Mouse (Mus musculus): ENCODE measurements around the gene Olfr418. TPM values are rescaled to one million over a fixed set of nuclear protein-coding genes. Genes with fewer than 3 reads are reported as not detected.
"Not testable (repeated sequence)": the region's sequence is repeated elsewhere in the genome, so short reads cannot be mapped to it uniquely, and the experiment has no call there.

Gene Olfr418
- total RNA-seq (2015; ENCODE audit: low replicate concordance) (not detected in 2 replicates), total RNA-seq (2017; ENCODE audit: low replicate concordance) (not detected in 2 replicates)

- no peak for ATAC-seq (replicated peaks; ENCODE audit: low FRiP score, poor library complexity, severe bottlenecking)
These were observed at the start of gene Olfr418 for GRCm38 (mm10) chr1:173265701-173266100. Gene Olfr418 (plus strand): TSS chr1:173266001.

- ATAC-seq (replicated peaks; ENCODE audit: low FRiP score, poor library complexity, severe bottlenecking), result no peak
These were observed 49.3 kb upstream of the Olfr418 start for GRCm38 (mm10) chr1:173216481-173216880.

- no peak for ATAC-seq (replicated peaks; ENCODE audit: low FRiP score, poor library complexity, severe bottlenecking)
These were observed 38.7 kb upstream of the Olfr418 start, which contains the start of gene Fcer1a for GRCm38 (mm10) chr1:173227081-173227480. Gene Fcer1a (minus strand): TSS chr1:173227214.

GRCm38 (mm10) chr1:173237004-173237403 lies 28.8 kb upstream of the Olfr418 start:
- ATAC-seq (replicated peaks; ENCODE audit: low FRiP score, poor library complexity, severe bottlenecking), result not testable (repeated sequence)

- ATAC-seq (replicated peaks; ENCODE audit: low FRiP score, poor library complexity, severe bottlenecking), result no peak
These were observed 15.9 kb upstream of the Olfr418 start for GRCm38 (mm10) chr1:173249888-173250287.

- ATAC-seq (replicated peaks; ENCODE audit: low FRiP score, poor library complexity, severe bottlenecking), result no peak
These were observed 11.9 kb downstream of the Olfr418 start, which contains the start of gene Mptx2 for GRCm38 (mm10) chr1:173277677-173278076. Gene Mptx2 (minus strand): TSS chr1:173277777.

GRCm38 (mm10) chr1:173302795-173303194 lies 37.0 kb downstream of the Olfr418 start:
- ATAC-seq (replicated peaks; ENCODE audit: low FRiP score, poor library complexity, severe bottlenecking), result not testable (repeated sequence)

GRCm38 (mm10) chr1:173313535-173314050 lies 47.8 kb downstream of the Olfr418 start:
- ATAC-seq (replicated peaks; ENCODE audit: low FRiP score, poor library complexity, severe bottlenecking), result not testable (repeated sequence)

GRCm38 (mm10) chr1:173315725-173316124 lies 49.9 kb downstream of the Olfr418 start:
- ATAC-seq (replicated peaks; ENCODE audit: low FRiP score, poor library complexity, severe bottlenecking), result no peak

- ATAC-seq (replicated peaks; ENCODE audit: low FRiP score, poor library complexity, severe bottlenecking), result 0 out of 2 replicates have a peak, but pooled peaks have one; percentile 16
These were observed 52.2 kb downstream of the Olfr418 start for GRCm38 (mm10) chr1:173317925-173318477.

GRCm38 (mm10) chr1:173321593-173322248 lies 55.9 kb downstream of the Olfr418 start:
- ATAC-seq (replicated peaks; ENCODE audit: low FRiP score, poor library complexity, severe bottlenecking), result no peak

- no peak for ATAC-seq (replicated peaks; ENCODE audit: low FRiP score, poor library complexity, severe bottlenecking)
These were observed 56.4 kb downstream of the Olfr418 start for GRCm38 (mm10) chr1:173322249-173322627.

Other genes with a start within 250 kb of the Olfr418 start
- gene Olfr1408, start 128.6 kb upstream of the Olfr418 start, total RNA-seq (2015; ENCODE audit: low replicate concordance), result not detected in 2 replicates
- gene Olfr1408, start 128.6 kb upstream of the Olfr418 start, total RNA-seq (2017; ENCODE audit: low replicate concordance), result not detected in 2 replicates
- not detected in 2 replicates for gene Olfr1406, start 75.4 kb upstream of the Olfr418 start, total RNA-seq (2015; ENCODE audit: low replicate concordance)
- not detected in 2 replicates for gene Olfr1406, start 75.4 kb upstream of the Olfr418 start, total RNA-seq (2017; ENCODE audit: low replicate concordance)
- not detected in 2 replicates for gene Olfr218, start 68.2 kb upstream of the Olfr418 start, total RNA-seq (2015; ENCODE audit: low replicate concordance)
- gene Olfr218, start 68.2 kb upstream of the Olfr418 start, total RNA-seq (2017; ENCODE audit: low replicate concordance), result not detected in 2 replicates
- not detected in 2 replicates for gene Olfr1404, start 53.6 kb upstream of the Olfr418 start, total RNA-seq (2015; ENCODE audit: low replicate concordance)
- gene Olfr1404, start 53.6 kb upstream of the Olfr418 start, total RNA-seq (2017; ENCODE audit: low replicate concordance), result not detected in 2 replicates
- 8.8 and 17.1 TPM in 2 replicates for gene Fcer1a, start 38.8 kb upstream of the Olfr418 start, total RNA-seq (2015; ENCODE audit: low replicate concordance)
- gene Fcer1a, start 38.8 kb upstream of the Olfr418 start, total RNA-seq (2017; ENCODE audit: low replicate concordance), result 10.3 and 10.5 TPM in 2 replicates
- gene Mptx2, start 11.8 kb downstream of the Olfr418 start, total RNA-seq (2015; ENCODE audit: low replicate concordance), result not detected in 2 replicates
- not detected in 2 replicates for gene Mptx2, start 11.8 kb downstream of the Olfr418 start, total RNA-seq (2017; ENCODE audit: low replicate concordance)
- 67.1 and 89.7 TPM in 2 replicates for gene Ackr1, start 67.7 kb downstream of the Olfr418 start, total RNA-seq (2015; ENCODE audit: low replicate concordance)
- 43.2 and 60.3 TPM in 2 replicates for gene Ackr1, start 67.7 kb downstream of the Olfr418 start, total RNA-seq (2017; ENCODE audit: low replicate concordance)
- gene Aim2, start 84.9 kb downstream of the Olfr418 start, total RNA-seq (2015; ENCODE audit: low replicate concordance), result 20.5 and 27.7 TPM in 2 replicates
- 45.9 and 55.4 TPM in 2 replicates for gene Aim2, start 84.9 kb downstream of the Olfr418 start, total RNA-seq (2017; ENCODE audit: low replicate concordance)
- gene Cadm3, start 101.7 kb downstream of the Olfr418 start, total RNA-seq (2015; ENCODE audit: low replicate concordance), result 4.8 TPM in 1 of 2 replicates, not detected in the other
- gene Cadm3, start 101.7 kb downstream of the Olfr418 start, total RNA-seq (2017; ENCODE audit: low replicate concordance), result 1.4 and 5.4 TPM in 2 replicates
- 0.84 and 14.2 TPM in 2 replicates for gene Ifi206, start 225.0 kb downstream of the Olfr418 start, total RNA-seq (2015; ENCODE audit: low replicate concordance)
- 0.42 and 0.60 TPM in 2 replicates for gene Ifi206, start 225.0 kb downstream of the Olfr418 start, total RNA-seq (2017; ENCODE audit: low replicate concordance)